15 mouse cellular contexts compared by ENCODE assay signal in genomic region chr4:89692780-89693179, GRCm38 (mm10). TPM values are rescaled to one million over a fixed set of nuclear protein-coding genes. Genes with fewer than 3 reads are reported as not detected.
DNase-seq lines count a peak whose midpoint lies in the region; ATAC-seq and TF ChIP-seq lines count a peak whose summit lies in the region.
"Had no signal": no experiment of that assay in that cellular context is flagged by ENCODE, and none has a peak within 500 bp of the region (broad histone marks: within the 10 kb centered on the region; RNA-seq: fewer than 3 reads in every experiment).

No protein-coding gene starts in this region.

- TF ChIP-seq CTCF in layer of hippocampus, adult 2 months (conservative IDR thresholded peaks at IDR 0.05): peak; percentile 87
- peak; percentile 69 for TF ChIP-seq CTCF in stomach, postnatal 0 days (IDR thresholded peaks at IDR 0.05; ENCODE audit: low read depth)

- TF ChIP-seq EP300 in stomach, postnatal 0 days (optimal IDR thresholded peaks at IDR 0.05): no peak

- H3K9ac ChIP-seq in stomach, postnatal 0 days (ENCODE audit: low read length): no peak overlapping the region
- H3K9ac ChIP-seq: heart, embryonic 12.5 days; limb, embryonic 13.5 days; neural tube, embryonic 12.5 days had no signal

- no peak for DNase-seq in layer of hippocampus, adult 2 months (ENCODE audit: low spot score in 2 of 2)
- DNase-seq in layer of hippocampus, adult 11-12 months (ENCODE audit: low spot score): no peak
- DNase-seq in retina, embryonic 14.5 days (ENCODE audit: low spot score): peak; percentile 46
- DNase-seq in retina, postnatal 1 day: no peak
- peak; percentile 69 for DNase-seq in NIH3T3 (ENCODE audit: low read depth)
- DNase-seq in stomach, postnatal 0 days (ENCODE audit: low spot score): no peak
- DNase-seq in urinary bladder, postnatal 36 days (ENCODE audit: low spot score in 2 of 2): no peak
- DNase-seq in layer of hippocampus, postnatal 10 days (ENCODE audit: low spot score in 2 of 2): no peak
- DNase-seq: cerebellum, postnatal 36 days; right cerebral cortex, postnatal 25 days had no signal

- H3K27ac ChIP-seq in layer of hippocampus, adult 2 months: no peak overlapping the region
- H3K27ac ChIP-seq in stomach, postnatal 0 days (replicated peaks): no peak overlapping the region
- H3K27ac ChIP-seq: limb, embryonic 13.5 days; neural tube, embryonic 12.5 days had no signal

- no peaks in the 10 kb centered on the region for H3K9me3 ChIP-seq in stomach, postnatal 0 days (ENCODE audit: control insufficient read depth, low read length)
- H3K9me3 ChIP-seq: heart, embryonic 12.5 days; limb, embryonic 13.5 days; neural tube, embryonic 12.5 days had no signal

- WGBS in stomach, postnatal 0 days: 27% methylated on average over 1 of the region's 1 CpGs

- no peak overlapping the region for H3K4me2 ChIP-seq in stomach, postnatal 0 days (replicated peaks; ENCODE audit: low read depth)
- H3K4me2 ChIP-seq: heart, embryonic 12.5 days; limb, embryonic 13.5 days; neural tube, embryonic 12.5 days had no signal

- no peak for ATAC-seq in stomach, postnatal 0 days (ENCODE audit: low FRiP score, low TSS enrichment)

- H3K27me3 ChIP-seq in stomach, postnatal 0 days (ENCODE audit: control insufficient read depth, insufficient read depth, low read length): peaks cover 6% of the 10 kb centered on the region; the same call in 1 of the 2 replicates

- H3K36me3 ChIP-seq in stomach, postnatal 0 days (ENCODE audit: control insufficient read depth, insufficient read depth, low read length): no peaks in the 10 kb centered on the region
- H3K36me3 ChIP-seq: heart, embryonic 12.5 days; limb, embryonic 13.5 days; neural tube, embryonic 12.5 days had no signal

- 0 out of 2 replicates have a peak, but pooled peaks cover 2% of the 10 kb centered on the region for H3K4me1 ChIP-seq in stomach, postnatal 0 days (replicated peaks; ENCODE audit: control insufficient read depth, insufficient read depth)
- H3K4me1 ChIP-seq: heart, embryonic 12.5 days had no signal

- H3K4me3 ChIP-seq in layer of hippocampus, adult 2 months: no peak overlapping the region
- no peak overlapping the region for H3K4me3 ChIP-seq in stomach, postnatal 0 days (ENCODE audit: low read depth, low read length)
- H3K4me3 ChIP-seq: heart, embryonic 12.5 days; limb, embryonic 13.5 days; neural tube, embryonic 12.5 days had no signal

RNA-seq across cellular contexts. Expression of gene Dmrta1, which starts 13.5 kb away (rescaled TPM):
- total RNA-seq in layer of hippocampus, adult 2 months (2021): under 1 TPM; 0.18 to 0.20 TPM
- 0.08 and 0.17 TPM in 2 replicates for polyA plus RNA-seq in stomach, postnatal 0 days (2015; fragmentation: Nextera tagmentation; extraction: Ambion mirVana)
- 1 to 10 TPM; 1.5 to 2.8 TPM for total RNA-seq in layer of hippocampus, postnatal 10 days (2021)
- total RNA-seq: gastrocnemius, adult 18-20 months; megakaryocyte-erythroid progenitor cell, adult 5-6 weeks had no signal

Comparison
In these comparisons a context has a peak if more than half of its experiments do, and no peak if none do; other contexts are left out.
1. DNase-seq: peak in retina, embryonic 14.5 days (single experiment) and NIH3T3 (single experiment); none in layer of hippocampus, adult 2 months (0 of 2), layer of hippocampus, adult 11-12 months (single experiment), retina, postnatal 1 day (single experiment), stomach, postnatal 0 days (single experiment), urinary bladder, postnatal 36 days (0 of 2) and layer of hippocampus, postnatal 10 days (0 of 2).